Mouse (Mus musculus): ENCODE data around the gene A530084C06Rik. TPM values are rescaled to one million over a fixed set of nuclear protein-coding genes. Genes with fewer than 3 reads are reported as not detected.

The A530084C06Rik gene
- polyA plus RNA-seq, 1 experiment, result 0.46 TPM

DNA sequence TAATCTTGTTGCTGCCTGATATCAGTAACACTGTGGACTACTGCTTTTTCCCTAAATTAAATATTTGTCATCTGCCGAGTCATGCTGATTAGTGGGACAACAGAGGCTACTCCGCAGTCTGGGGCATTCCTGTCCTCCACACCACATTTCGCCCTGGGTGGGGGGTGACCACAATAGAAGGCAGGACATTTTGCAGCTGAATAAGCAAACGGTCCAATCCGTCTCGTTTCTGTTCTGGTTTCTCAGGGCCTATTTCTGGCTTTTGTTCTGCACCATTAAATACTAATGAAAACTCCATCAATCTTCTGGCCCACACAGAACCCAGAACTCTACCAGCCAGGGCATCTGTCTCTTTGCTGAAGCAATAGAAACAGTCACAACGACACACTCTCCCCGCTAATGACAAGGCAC, 27.5 kb downstream of the A530084C06Rik start:
- DNase-seq (ENCODE audit: low read depth), result no peak

DNA sequence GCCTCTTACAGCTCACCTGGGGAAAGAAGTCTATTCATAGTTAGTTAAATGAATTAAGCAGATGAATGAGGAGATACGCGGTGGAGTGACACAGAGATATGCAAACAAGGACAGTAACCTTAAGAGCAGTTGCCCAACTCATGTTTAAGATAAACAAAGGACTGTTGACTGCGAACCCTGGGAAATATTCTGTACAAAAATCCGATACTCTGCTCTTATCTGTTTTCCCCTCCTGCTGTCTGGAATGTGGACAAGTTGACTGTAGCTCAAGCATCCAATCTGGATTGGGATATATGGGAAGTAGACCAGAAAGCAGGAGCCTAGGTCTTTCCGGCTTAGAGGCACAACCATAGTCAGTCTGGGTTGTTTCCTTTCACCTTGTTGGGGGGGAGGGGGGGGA, 27.9 kb downstream of the A530084C06Rik start:
- DNase-seq (ENCODE audit: low read depth), result no peak
- TF ChIP-seq POLR2A (IDR thresholded peaks at IDR 0.05; ENCODE audit: borderline replicate concordance, extremely low read depth, insufficient read depth, insufficient read length, poor library complexity, severe bottlenecking) (no peak), CTCF (IDR thresholded peaks at IDR 0.05; ENCODE audit: borderline replicate concordance, extremely low read depth, insufficient read depth, insufficient read length) (no peak)

More for the DNA sequence above, 27.5 kb downstream of the A530084C06Rik start:
- TF ChIP-seq POLR2A (IDR thresholded peaks at IDR 0.05; ENCODE audit: borderline replicate concordance, extremely low read depth, insufficient read depth, insufficient read length, poor library complexity, severe bottlenecking), result no peak
- no peak for TF ChIP-seq CTCF (IDR thresholded peaks at IDR 0.05; ENCODE audit: borderline replicate concordance, extremely low read depth, insufficient read depth, insufficient read length)

DNA sequence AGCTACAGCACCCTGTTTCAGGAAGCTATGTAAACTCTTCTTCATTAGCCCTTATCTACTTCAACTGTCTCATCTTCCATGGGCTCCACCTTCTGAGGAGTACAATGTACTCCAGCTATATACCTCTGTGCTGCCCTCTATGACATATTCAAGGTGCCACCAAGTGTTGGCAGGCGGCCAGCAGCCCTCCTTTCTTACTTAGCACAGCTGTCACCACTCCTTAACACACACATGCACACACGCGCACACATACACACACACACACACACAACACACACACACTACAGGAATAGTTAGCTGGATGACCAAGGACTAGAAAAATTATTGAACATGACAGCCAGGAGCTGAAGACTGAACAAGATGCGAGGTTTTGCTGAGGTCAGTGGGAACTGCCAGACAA, 34.2 kb downstream of the A530084C06Rik start:
- no peak for TF ChIP-seq POLR2A (IDR thresholded peaks at IDR 0.05; ENCODE audit: borderline replicate concordance, extremely low read depth, insufficient read depth, insufficient read length, poor library complexity, severe bottlenecking)
- TF ChIP-seq CTCF (IDR thresholded peaks at IDR 0.05; ENCODE audit: borderline replicate concordance, extremely low read depth, insufficient read depth, insufficient read length), result no peak
- no peak for DNase-seq (ENCODE audit: low read depth)

DNA sequence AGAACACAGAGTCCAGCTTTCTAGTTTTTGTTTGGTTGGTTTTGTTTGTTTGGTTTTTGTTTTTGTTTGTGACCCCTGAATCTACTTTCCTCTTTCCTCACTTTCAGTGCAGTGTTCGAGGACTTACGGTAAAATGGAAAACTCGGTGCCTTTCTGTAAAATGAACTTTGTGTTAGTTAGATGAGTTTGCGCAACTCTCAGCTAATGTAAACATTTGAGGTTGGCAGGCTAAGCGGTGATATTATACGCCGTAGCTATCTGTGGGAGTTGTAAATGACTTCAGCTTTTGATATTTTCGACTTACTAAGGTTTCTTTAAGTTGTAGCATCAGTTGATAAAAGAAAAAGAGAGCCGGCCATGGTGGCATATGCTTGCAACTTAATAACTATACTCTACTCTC, 40.2 kb downstream of the A530084C06Rik start:
- TF ChIP-seq CTCF (IDR thresholded peaks at IDR 0.05; ENCODE audit: borderline replicate concordance, extremely low read depth, insufficient read depth, insufficient read length) (no peak), POLR2A (IDR thresholded peaks at IDR 0.05; ENCODE audit: borderline replicate concordance, extremely low read depth, insufficient read depth, insufficient read length, poor library complexity, severe bottlenecking) (no peak)
- DNase-seq (ENCODE audit: low read depth), result no peak

DNA sequence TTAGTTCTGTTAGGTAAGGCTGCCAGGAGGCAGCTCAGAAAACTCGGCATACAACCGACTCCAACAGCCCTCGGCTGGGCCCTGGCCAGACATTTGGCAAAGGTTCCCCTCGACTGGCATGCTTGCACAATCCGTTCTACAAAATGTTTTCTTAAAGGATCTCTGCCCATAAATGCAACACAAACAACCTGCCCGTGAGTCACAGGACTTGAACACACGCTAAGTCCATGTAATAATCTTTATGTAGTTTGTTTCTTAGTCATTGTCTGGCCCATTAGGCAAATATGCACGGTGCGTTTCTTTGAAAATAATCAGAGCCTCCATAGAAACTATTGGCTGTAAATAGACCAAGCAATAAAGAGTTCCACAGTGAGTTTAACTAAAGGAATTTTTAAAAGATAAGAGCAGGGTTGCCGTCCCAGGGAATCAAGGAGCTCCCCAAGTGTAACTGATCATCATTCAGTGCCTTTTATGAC, 40.7 kb downstream of the A530084C06Rik start:
- peak; percentile 64 for DNase-seq (ENCODE audit: low read depth)
- TF ChIP-seq POLR2A (IDR thresholded peaks at IDR 0.05; ENCODE audit: borderline replicate concordance, extremely low read depth, insufficient read depth, insufficient read length, poor library complexity, severe bottlenecking) (no peak), CTCF (IDR thresholded peaks at IDR 0.05; ENCODE audit: borderline replicate concordance, extremely low read depth, insufficient read depth, insufficient read length) (no peak)

- DNase-seq (ENCODE audit: low read depth), result no peak
- no peak for TF ChIP-seq CTCF (IDR thresholded peaks at IDR 0.05; ENCODE audit: borderline replicate concordance, extremely low read depth, insufficient read depth, insufficient read length)
- TF ChIP-seq POLR2A (IDR thresholded peaks at IDR 0.05; ENCODE audit: borderline replicate concordance, extremely low read depth, insufficient read depth, insufficient read length, poor library complexity, severe bottlenecking), result no peak
Measured at GRCm38 (mm10) chr13:31515261-31515660, 43.9 kb downstream of the A530084C06Rik start.

- no peak for DNase-seq (ENCODE audit: low read depth)
- TF ChIP-seq POLR2A (IDR thresholded peaks at IDR 0.05; ENCODE audit: borderline replicate concordance, extremely low read depth, insufficient read depth, insufficient read length, poor library complexity, severe bottlenecking) (no peak), CTCF (IDR thresholded peaks at IDR 0.05; ENCODE audit: borderline replicate concordance, extremely low read depth, insufficient read depth, insufficient read length) (no peak)
Measured at GRCm38 (mm10) chr13:31506494-31507167, 52.5 kb downstream of the A530084C06Rik start.

Other genes starting within 250 kb of the A530084C06Rik start
- 5.0 and 5.8 TPM in 2 replicates for gene Foxq1, start 3.2 kb downstream of the A530084C06Rik start, polyA plus RNA-seq (2012; rRNA removed)
- 10.9 and 12.5 TPM in 2 replicates for gene Foxf2, start 66.5 kb upstream of the A530084C06Rik start, polyA plus RNA-seq (2012; rRNA removed)
- gene Foxc1, start 247.3 kb upstream of the A530084C06Rik start, polyA plus RNA-seq (2012; rRNA removed), result 3.8 and 6.3 TPM in 2 replicates